Mouse (Mus musculus) heart, postnatal 10 days (tissue): ENCODE measurements around the gene Rita1. TPM values are rescaled to one million over a fixed set of nuclear protein-coding genes. Genes with fewer than 3 reads are reported as not detected.

Experiments used
- DNase-seq, 2 experiments: peaks; one replicate each; pipeline ENCODE4 v3.0.0; 2021
- intact Hi-C: fragments of 180-260 bp; cut with DNase I; formaldehyde crosslinking; loops from one replicate; pipeline ENCODE4 v1.15.1; 2025
- total RNA-seq, 2 experiments: library from RNA; stranded (reverse); gene quantifications; 2 replicates each; pipeline ENCODE4 v1.2.3; 2021

Rita1 gene
- total RNA-seq, 2 experiments from 2014 or later, result 12.7 to 13.1 TPM

GRCm38 (mm10) chr5:120558041-120558440, 54.3 kb downstream of the Rita1 start:
- no peak for DNase-seq
- intact Hi-C loops, result no loop called here

GRCm38 (mm10) chr5:120555871-120556270, 56.5 kb downstream of the Rita1 start:
- intact Hi-C loops, result no loop called here
- no peak for DNase-seq

- intact Hi-C loops, result no loop called here
- DNase-seq, result no peak
Observed at GRCm38 (mm10) chr5:120550673-120551072, 61.7 kb downstream of the Rita1 start.

- DNase-seq, result no peak
Observed at GRCm38 (mm10) chr5:120550137-120550536, 62.3 kb downstream of the Rita1 start.

GRCm38 (mm10) chr5:120548236-120548850, 64.0 kb downstream of the Rita1 start:
- intact Hi-C loops, result no loop called here
- no peak for DNase-seq

More at GRCm38 (mm10) chr5:120550137-120550536, 62.3 kb downstream of the Rita1 start:
- intact Hi-C loops, result no loop called here

Other genes starting within 250 kb of the Rita1 start
- gene Lhx5, start 180.9 kb downstream of the Rita1 start, total RNA-seq, result not detected
- gene Sdsl, start 139.8 kb downstream of the Rita1 start, total RNA-seq, result 10 to 100 TPM in 1 of 2 experiments, 1 to 10 TPM in 1; 9.1 to 11.2 TPM
- gene Sds, start 136.1 kb downstream of the Rita1 start, total RNA-seq, result not detected
- 10 to 100 TPM; 45.6 to 45.8 TPM for gene Plbd2, start 109.0 kb downstream of the Rita1 start, total RNA-seq
- gene Slc8b1, start 101.4 kb downstream of the Rita1 start, total RNA-seq, result 10 to 100 TPM in 1 of 2 experiments, 1 to 10 TPM in 1; 8.3 to 12.6 TPM
- 10 to 100 TPM; 33.0 to 38.7 TPM for gene Tpcn1, start 23.9 kb downstream of the Rita1 start, total RNA-seq
- gene Iqcd, start 23.6 kb downstream of the Rita1 start, total RNA-seq, result under 1 TPM in 1 of 2 experiments, not detected in 1; 0.17 TPM
- gene Ddx54, start 150 bp upstream of the Rita1 start, total RNA-seq, result 10 to 100 TPM; 27.1 to 28.3 TPM
- not detected for gene Cfap73, start 21.6 kb upstream of the Rita1 start, total RNA-seq
- under 1 TPM; 0.15 to 0.31 TPM for gene Rasal1, start 36.2 kb upstream of the Rita1 start, total RNA-seq
- 1 to 10 TPM in 1 of 2 experiments, under 1 TPM in 1; 0.99 to 1.5 TPM for gene Dtx1, start 99.3 kb upstream of the Rita1 start, total RNA-seq
- under 1 TPM; 0.07 to 0.10 TPM for gene Oas2, start 137.3 kb upstream of the Rita1 start, total RNA-seq
- gene Oas3, start 165.1 kb upstream of the Rita1 start, total RNA-seq, result under 1 TPM in 1 of 2 experiments, not detected in 1; 0.12 TPM
- not detected for gene Oas1e, start 182.9 kb upstream of the Rita1 start, total RNA-seq
- gene Oas1c, start 199.9 kb upstream of the Rita1 start, total RNA-seq, result under 1 TPM; 0.69 TPM
- gene Oas1f, start 234.8 kb upstream of the Rita1 start, total RNA-seq, result not detected
- gene Oas1h, start 248.8 kb upstream of the Rita1 start, total RNA-seq, result not detected